Comparison of ENCODE assay signal across 12 mouse cellular contexts in the genomic region with DNA sequence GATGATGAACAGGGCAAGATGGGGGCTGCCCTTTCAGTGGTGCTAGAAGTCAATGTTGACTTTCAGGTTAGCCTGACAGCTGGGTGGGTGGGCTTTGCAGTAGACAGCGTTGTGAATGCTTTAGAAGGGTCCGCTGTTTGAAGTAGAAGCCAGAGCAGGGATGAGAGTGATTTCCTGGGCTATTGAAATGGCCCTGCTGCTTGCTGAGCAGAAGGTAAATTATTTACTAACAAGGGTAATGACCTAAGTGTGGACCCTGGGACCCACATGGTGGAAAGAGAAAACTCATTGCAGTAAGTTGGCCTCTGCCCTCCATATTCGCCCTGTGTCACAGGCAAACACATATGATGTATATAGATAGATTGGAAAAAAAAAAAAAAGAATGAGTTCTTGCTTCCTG. TPM values are rescaled to one million over a fixed set of nuclear protein-coding genes. Genes with fewer than 3 reads are reported as not detected.
DNase-seq lines count a peak whose midpoint lies in the region; ATAC-seq lines count a peak whose summit lies in the region.
"Had no signal": no experiment of that assay in that cellular context is flagged by ENCODE, and none has a peak within 500 bp of the region (broad histone marks: within the 10 kb centered on the region; RNA-seq: fewer than 3 reads in every experiment).

No protein-coding gene starts in this region.

- WGBS in neural tube, embryonic 11.5 days, result 62% methylated on average over 3 of the region's 3 CpGs
- WGBS in midbrain, embryonic 12.5 days, result 80% methylated on average over 3 of the region's 3 CpGs

- peak overlapping the region; percentile 3 for H3K4me2 ChIP-seq in neural tube, embryonic 11.5 days (ENCODE audit: low read depth)
- H3K4me2 ChIP-seq in midbrain, embryonic 12.5 days (replicated peaks), result peak overlapping the region; percentile 67
- H3K4me2 ChIP-seq: heart, embryonic 11.5 days had no signal

- no peak overlapping the region for H3K4me3 ChIP-seq in neural tube, embryonic 11.5 days (ENCODE audit: low read depth, low read length)
- peak overlapping the region; percentile 82; the same call in 1 of the 2 replicates for H3K4me3 ChIP-seq in midbrain, embryonic 12.5 days

- no peak for ATAC-seq in neural tube, embryonic 11.5 days (ENCODE audit: insufficient read depth, low FRiP score, low TSS enrichment)
- ATAC-seq in midbrain, embryonic 12.5 days (ENCODE audit: low FRiP score, low read depth), result no peak
- ATAC-seq in megakaryocyte progenitor cell, adult 5-6 weeks (replicated peaks; ENCODE audit: poor library complexity), result no peak

- H3K4me1 ChIP-seq in neural tube, embryonic 11.5 days (ENCODE audit: control insufficient read depth, insufficient read depth, low read length), result peaks cover 19% of the 10 kb centered on the region
- peaks cover 27% of the 10 kb centered on the region for H3K4me1 ChIP-seq in midbrain, embryonic 12.5 days

- no peak overlapping the region for H3K27ac ChIP-seq in neural tube, embryonic 11.5 days (ENCODE audit: low read depth, low read length)
- no peak overlapping the region for H3K27ac ChIP-seq in midbrain, embryonic 12.5 days (replicated peaks)

- H3K9ac ChIP-seq in neural tube, embryonic 11.5 days (ENCODE audit: low read length), result 0 out of 2 replicates have a peak overlapping the region, but pooled peaks have one; percentile 11
- H3K9ac ChIP-seq in midbrain, embryonic 12.5 days (replicated peaks), result 0 out of 2 replicates have a peak overlapping the region, but pooled peaks have one; percentile 12

- no peaks in the 10 kb centered on the region for H3K27me3 ChIP-seq in neural tube, embryonic 11.5 days (ENCODE audit: control insufficient read depth, insufficient read depth, low read length)
- H3K27me3 ChIP-seq in midbrain, embryonic 12.5 days, result peaks cover 5% of the 10 kb centered on the region; the same call in 1 of the 2 replicates

- H3K9me3 ChIP-seq in neural tube, embryonic 11.5 days (ENCODE audit: control insufficient read depth, low read length), result no peaks in the 10 kb centered on the region
- no peaks in the 10 kb centered on the region for H3K9me3 ChIP-seq in midbrain, embryonic 12.5 days

- peaks cover 4% of the 10 kb centered on the region; the same call in 1 of the 2 replicates for H3K36me3 ChIP-seq in neural tube, embryonic 11.5 days (ENCODE audit: control insufficient read depth, insufficient read depth, low read length)
- peaks cover 33% of the 10 kb centered on the region for H3K36me3 ChIP-seq in midbrain, embryonic 12.5 days

- DNase-seq in neural tube, embryonic 11.5 days (ENCODE audit: low spot score), result no peak
- DNase-seq in neural tube, embryonic 10.5 days (ENCODE audit: extremely low spot score, low spot score), result no peak
- DNase-seq in kidney, adult 9 months, result peak; percentile 62
- no peak for DNase-seq in cerebellum, postnatal 4 days (ENCODE audit: low spot score in 2 of 2)
- DNase-seq in adrenal gland, postnatal 4 days (ENCODE audit: low spot score in 2 of 2), result no peak
- DNase-seq in layer of hippocampus, adult 11-12 months (ENCODE audit: low spot score), result no peak
- DNase-seq: cerebellum, adult 11 months; lung, postnatal 10 days; thymus, postnatal 14 days had no signal

RNA-seq across cellular contexts. Expression of a gene that starts 2.3 kb away (rescaled TPM):
- 39.2 and 43.4 TPM in 2 replicates for polyA plus RNA-seq in neural tube, embryonic 11.5 days (2014; fragmentation: Nextera tagmentation; extraction: Ambion mirVana)
- 55.2 TPM in 2 replicates for polyA plus RNA-seq in midbrain, embryonic 12.5 days (2016; fragmentation: Nextera tagmentation; extraction: Ambion mirVana)
- 4.4 and 6.9 TPM in 2 replicates for total RNA-seq in megakaryocyte progenitor cell, adult 5-6 weeks (2015)
- 8.2 and 9.2 TPM in 2 replicates for total RNA-seq in megakaryocyte progenitor cell, adult 5-6 weeks (2017)
- total RNA-seq in adrenal gland, postnatal 4 days (2021), result 10 to 100 TPM; 32.5 to 34.7 TPM

RNA-seq across cellular contexts. Expression of a gene that starts 14.2 kb away (rescaled TPM):
- polyA plus RNA-seq in neural tube, embryonic 11.5 days (2014; fragmentation: Nextera tagmentation; extraction: Ambion mirVana), result 0.13 and 0.55 TPM in 2 replicates
- polyA plus RNA-seq in midbrain, embryonic 12.5 days (2016; fragmentation: Nextera tagmentation; extraction: Ambion mirVana), result 0.27 and 0.45 TPM in 2 replicates
- total RNA-seq in megakaryocyte progenitor cell, adult 5-6 weeks (2015), result 1.1 TPM in 2 replicates
- total RNA-seq in megakaryocyte progenitor cell, adult 5-6 weeks (2017), result 0.74 and 1.6 TPM in 2 replicates
- total RNA-seq in adrenal gland, postnatal 4 days (2021), result under 1 TPM; 0.62 to 0.76 TPM

RNA-seq across cellular contexts. Expression of a gene that starts 25.9 kb away (rescaled TPM):
- 22.3 and 25.6 TPM in 2 replicates for polyA plus RNA-seq in neural tube, embryonic 11.5 days (2014; fragmentation: Nextera tagmentation; extraction: Ambion mirVana)
- 27.6 and 29.9 TPM in 2 replicates for polyA plus RNA-seq in midbrain, embryonic 12.5 days (2016; fragmentation: Nextera tagmentation; extraction: Ambion mirVana)
- total RNA-seq in megakaryocyte progenitor cell, adult 5-6 weeks (2015), result 18.2 and 22.8 TPM in 2 replicates
- total RNA-seq in megakaryocyte progenitor cell, adult 5-6 weeks (2017), result 11.4 and 15.7 TPM in 2 replicates
- 10 to 100 TPM; 74.3 to 74.6 TPM for total RNA-seq in adrenal gland, postnatal 4 days (2021)

RNA-seq across cellular contexts. Expression of a gene that starts 29.7 kb away (rescaled TPM):
- 8.6 and 9.4 TPM in 2 replicates for polyA plus RNA-seq in neural tube, embryonic 11.5 days (2014; fragmentation: Nextera tagmentation; extraction: Ambion mirVana)
- 14.6 and 16.7 TPM in 2 replicates for polyA plus RNA-seq in midbrain, embryonic 12.5 days (2016; fragmentation: Nextera tagmentation; extraction: Ambion mirVana)
- total RNA-seq in megakaryocyte progenitor cell, adult 5-6 weeks (2015), result 8.5 and 10.0 TPM in 2 replicates
- 2.2 and 2.9 TPM in 2 replicates for total RNA-seq in megakaryocyte progenitor cell, adult 5-6 weeks (2017)
- 10 to 100 TPM; 11.6 to 13.2 TPM for total RNA-seq in adrenal gland, postnatal 4 days (2021)

RNA-seq across cellular contexts. Expression of a gene that starts 33.8 kb away (rescaled TPM):
- 0.23 and 0.62 TPM in 2 replicates for polyA plus RNA-seq in neural tube, embryonic 11.5 days (2014; fragmentation: Nextera tagmentation; extraction: Ambion mirVana)
- 0.45 and 0.80 TPM in 2 replicates for polyA plus RNA-seq in midbrain, embryonic 12.5 days (2016; fragmentation: Nextera tagmentation; extraction: Ambion mirVana)
- total RNA-seq in megakaryocyte progenitor cell, adult 5-6 weeks (2015), result 0.27 TPM in 1 of 2 replicates, not detected in the other
- 0.34 TPM in 1 of 2 replicates, not detected in the other for total RNA-seq in megakaryocyte progenitor cell, adult 5-6 weeks (2017)
- total RNA-seq in adrenal gland, postnatal 4 days (2021), result 1 to 10 TPM; 1.2 TPM
